Mouse (Mus musculus) forebrain, postnatal 0 days (tissue): Measurements from ENCODE around the gene Tmx2. TPM values are rescaled to one million over a fixed set of nuclear protein-coding genes. Genes with fewer than 3 reads are reported as not detected.
A peak's percentile ranks its signal among the peaks of the same experiment; 100 is the strongest.
"Not testable (repeated sequence)": the region's sequence is repeated elsewhere in the genome, so short reads cannot be mapped to it uniquely, and the experiment has no call there.

Source experiments
- ATAC-seq: fragments of 200-750 bp; cut with Nextera tagmentation; 2 replicates; pipeline ENCODE4 v1.8.0; 2017; ENCODE audit warnings: mild to moderate bottlenecking, moderate library complexity
- DNase-seq: peaks from one replicate; pipeline ENCODE4 v3.0.0-alpha.2; 2015
- H3K27ac ChIP-seq: fragments of 300-500 bp; sonication (generic); 2 replicates; pipeline ENCODE4 v1.5.1; 2014; ENCODE audit warnings: low read depth, mild to moderate bottlenecking, antibody characterized with exemption, low read length, moderate library complexity, mixed read lengths
- H3K27me3 ChIP-seq: fragments of 300-500 bp; sonication (generic); 2 replicates; pipeline ENCODE4 v1.6.1; 2014; ENCODE audit warnings: mild to moderate bottlenecking, low read length, mixed read lengths; ENCODE audit not compliant: insufficient read depth
- H3K36me3 ChIP-seq: fragments of 300-500 bp; sonication (generic); 2 replicates; pipeline ENCODE4 v1.6.1; 2014; ENCODE audit warnings: mild to moderate bottlenecking, moderate library complexity; ENCODE audit not compliant: insufficient read depth
- H3K4me1 ChIP-seq: fragments of 300-500 bp; sonication (generic); 2 replicates; pipeline ENCODE4 v1.6.1; 2014; ENCODE audit warnings: antibody characterized with exemption; ENCODE audit not compliant: insufficient read depth
- H3K4me2 ChIP-seq: fragments of 300-500 bp; sonication (generic); 2 replicates; pipeline ENCODE4 v1.6.1; 2014; ENCODE audit warnings: low read depth, mild to moderate bottlenecking, moderate library complexity
- H3K4me3 ChIP-seq: fragments of 300-500 bp; sonication (generic); 2 replicates; pipeline ENCODE4 v1.5.1; 2014; ENCODE audit warnings: low read depth, low read length, mixed read lengths
- H3K9ac ChIP-seq: fragments of 300-500 bp; sonication (generic); 2 replicates; pipeline ENCODE4 v1.6.1; 2014; ENCODE audit warnings: mild to moderate bottlenecking
- H3K9me3 ChIP-seq: fragments of 300-500 bp; sonication (generic); 2 replicates; pipeline ENCODE4 v1.6.1; 2016; ENCODE audit warnings: low read length
- CTCF ChIP-seq: sonication (generic); IDR thresholded peaks from 2 replicates; pipeline ENCODE4 v1.5.1; 2016; ENCODE audit warnings: antibody characterized with exemption, control low read depth, low read depth
- WGBS: fragments of 180-500 bp; shearing (Covaris S2); extraction: QIAGEN DNeasy Blood & Tissue Kit; methylation state at CpG from one replicate; pipeline ENCODE4 v1.1.7; 2014; 5-methylcytosine and 5-hydroxymethylcytosine counted together
- polyA plus RNA-seq: library from polyadenylated mRNA; unstranded; fragments of >200 nt; fragmentation: Nextera tagmentation; extraction: Ambion mirVana; gene quantifications from 2 replicates; pipeline ENCODE4 v1.2.1, GENCODE M21; 2015
- total RNA-seq: library from RNA; depleted of rRNA; stranded (reverse); fragments of >200 nt; gene quantifications from 2 replicates; pipeline ENCODE4 v1.2.3, GENCODE M21; 2014

Tmx2 gene
- total and polyA plus RNA-seq, 2 experiments from 2014 or later, result 130 to 248 TPM

GRCm38 (mm10) chr2:84688080-84688844 is 9.3 kb upstream of the Tmx2 start:
- TF ChIP-seq CTCF, result no peak
- no peak overlapping the region for H3K9ac ChIP-seq
- H3K36me3 ChIP-seq, result peaks cover 75% of the 10 kb centered on the region
- WGBS, result 79% methylated on average over 2 of the region's 2 CpGs
- DNase-seq (no peak), ATAC-seq (no peak)
- H3K4me2 ChIP-seq, result no peak overlapping the region
- H3K27ac ChIP-seq, result no peak overlapping the region
- H3K27me3 ChIP-seq, result no peaks in the 10 kb centered on the region
- no peaks in the 10 kb centered on the region for H3K9me3 ChIP-seq
- no peak overlapping the region for H3K4me3 ChIP-seq
- H3K4me1 ChIP-seq, result no peaks in the 10 kb centered on the region

GRCm38 (mm10) chr2:84682605-84683183 is 3.8 kb upstream of the Tmx2 start:
- Histone ChIP-seq H3K9ac (no peak overlapping the region), H3K4me2 (no peak overlapping the region)
- no peak for ATAC-seq

GRCm38 (mm10) chr2:84677968-84678880 is 716 bp downstream of the Tmx2 start, which contains the start of the genes Gm28635 and Med19:
TSS of gene Gm28635 (minus strand) at chr2:84678041.
TSS of gene Med19 (plus strand) at chr2:84678402.
- peak; percentile 99 for ATAC-seq
- 1% methylated on average over 44 of the region's 44 CpGs for WGBS
- no peaks in the 10 kb centered on the region for H3K9me3 ChIP-seq
- peak within 1 kb of the TSS; percentile 77 for H3K9ac ChIP-seq
- peak within 1 kb of the TSS; percentile 80 for H3K27ac ChIP-seq
- H3K27me3 ChIP-seq, result no peaks in the 10 kb centered on the region
- DNase-seq, result peak; percentile 98
- no peak for TF ChIP-seq CTCF
- peak within 1 kb of the TSS; percentile 99 for H3K4me3 ChIP-seq
- H3K4me1 ChIP-seq, result 0 out of 2 replicates have a peak, but pooled peaks cover 14% of the 10 kb centered on the region
- H3K4me2 ChIP-seq, result peak within 1 kb of the TSS; percentile 84
- H3K36me3 ChIP-seq, result peaks cover 30% of the 10 kb centered on the region

More at GRCm38 (mm10) chr2:84682605-84683183, 3.8 kb upstream of the Tmx2 start:
- WGBS, result 82% methylated on average over 6 of the region's 6 CpGs
- H3K4me1 ChIP-seq, result 0 out of 2 replicates have a peak, but pooled peaks cover 5% of the 10 kb centered on the region
- H3K27ac ChIP-seq, result no peak overlapping the region
- DNase-seq, result no peak
- no peaks in the 10 kb centered on the region for H3K9me3 ChIP-seq
- no peak for TF ChIP-seq CTCF
- H3K36me3 ChIP-seq, result peaks cover 33% of the 10 kb centered on the region
- H3K27me3 ChIP-seq, result no peaks in the 10 kb centered on the region
- H3K4me3 ChIP-seq, result no peak overlapping the region

GRCm38 (mm10) chr2:84677270-84677967 is 1.5 kb downstream of the Tmx2 start:
- peak; percentile 27 for ATAC-seq
- WGBS, result 11% methylated on average over 21 of the region's 22 CpGs
- Histone ChIP-seq H3K27ac (peak overlapping the region; percentile 80), H3K9ac (peak overlapping the region; percentile 70), H3K27me3 (no peaks in the 10 kb centered on the region), H3K4me3 (peak overlapping the region; percentile 99), H3K36me3 (peaks cover 38% of the 10 kb centered on the region), H3K4me2 (peak overlapping the region; percentile 64), H3K4me1 (0 out of 2 replicates have a peak, but pooled peaks cover 14% of the 10 kb centered on the region), H3K9me3 (no peaks in the 10 kb centered on the region)
- peak; percentile 68 for TF ChIP-seq CTCF
- no peak for DNase-seq

DNA sequence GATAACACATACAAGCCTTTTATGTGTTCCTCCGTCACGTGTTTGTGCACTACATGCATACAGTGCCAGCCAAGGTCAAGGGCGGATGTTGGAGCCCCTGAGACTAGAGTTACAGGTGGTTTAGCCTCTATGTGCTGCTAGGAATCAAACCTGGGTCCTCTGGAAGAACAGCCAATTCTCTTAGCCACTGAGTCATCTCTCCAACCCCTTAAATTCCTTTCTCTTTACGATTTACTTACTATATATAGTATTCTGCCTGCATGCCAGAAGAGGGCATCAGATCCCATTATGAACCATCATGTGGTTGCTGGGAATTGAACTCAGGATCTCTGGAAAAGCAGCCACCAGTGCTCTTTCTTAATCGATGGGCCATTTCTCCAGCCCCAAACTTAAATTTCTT is 7.4 kb downstream of the Tmx2 start:
- not testable (repeated sequence) for H3K4me1 ChIP-seq, H3K4me3 ChIP-seq, H3K9ac ChIP-seq, H3K27ac ChIP-seq, H3K27me3 ChIP-seq, DNase-seq, ATAC-seq, H3K9me3 ChIP-seq
- WGBS, result 50% methylated on average over 4 of the region's 5 CpGs
- peak overlapping the region; percentile 78; the same call in 1 of the 2 replicates for H3K4me2 ChIP-seq
- peaks cover 38% of the 10 kb centered on the region for H3K36me3 ChIP-seq

DNA sequence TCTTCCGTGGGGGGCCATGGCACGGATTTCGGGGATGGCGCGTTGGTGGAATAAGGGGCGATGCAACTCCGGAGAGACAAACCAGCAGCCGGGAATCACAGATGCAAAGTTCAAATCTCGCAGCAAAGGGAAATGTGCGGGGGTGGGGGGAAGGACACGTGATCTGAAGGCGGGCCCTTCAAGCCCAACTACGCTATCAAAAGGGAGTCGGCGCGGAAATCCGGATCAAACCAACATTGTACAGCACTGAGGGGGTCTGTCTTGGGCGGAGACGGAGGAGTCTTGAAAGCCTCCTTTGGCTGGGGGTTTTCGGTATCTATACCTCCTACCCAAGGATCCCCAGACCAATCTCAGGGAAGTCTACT is 8.4 kb downstream of the Tmx2 start, which contains the start of gene Selenoh:
Selenoh (minus strand) TSS at position 202 of the 365 bp plus-strand sequence.
- H3K9ac ChIP-seq, result peak within 1 kb of the TSS; percentile 78
- ATAC-seq (peak; percentile 99), DNase-seq (peak; percentile 97)
- H3K4me2 ChIP-seq, result peak within 1 kb of the TSS; percentile 78
- under 1% methylated on average over 20 of the region's 20 CpGs for WGBS
- H3K4me1 ChIP-seq, result no peaks in the 10 kb centered on the region
- H3K27ac ChIP-seq, result peak within 1 kb of the TSS; percentile 88
- no peaks in the 10 kb centered on the region for H3K9me3 ChIP-seq
- 0 out of 2 replicates have a peak, but pooled peaks have one; percentile 4 for TF ChIP-seq CTCF
- H3K27me3 ChIP-seq, result no peaks in the 10 kb centered on the region
- peaks cover 32% of the 10 kb centered on the region for H3K36me3 ChIP-seq
- H3K4me3 ChIP-seq, result peak within 1 kb of the TSS; percentile 79
